Comparison of ENCODE assay signal across 9 mouse cellular contexts in genomic region chr14:122060642-122061041, GRCm38 (mm10). TPM values are rescaled to one million over a fixed set of nuclear protein-coding genes. Genes with fewer than 3 reads are reported as not detected.
DNase-seq lines count a peak whose midpoint lies in the region; TF ChIP-seq lines count a peak whose summit lies in the region.
"Had no signal": no experiment of that assay in that cellular context is flagged by ENCODE, and none has a peak within 500 bp of the region (broad histone marks: within the 10 kb centered on the region; RNA-seq: fewer than 3 reads in every experiment).

No protein-coding gene starts in this region.

- peak; percentile 51 for DNase-seq in fibroblast of lung, adult 2 months (ENCODE audit: low read depth)
- peak; percentile 82 to 87 for DNase-seq in heart, postnatal 36 days
- peak; percentile 71 for DNase-seq in layer of hippocampus, adult 9-11 months
- peak; percentile 91 for DNase-seq in lung, postnatal 10 days
- DNase-seq in right cerebral cortex, adult 18-20 months = peak; percentile 69
- peak; percentile 67 to 68 for DNase-seq in urinary bladder, adult 18-20 months (ENCODE audit: low spot score in 2 of 2)

- intact Hi-C loops in heart, postnatal 36 days (cut with DNase I) = loop anchor here (1.0 to 10.0 kb wide), 3 partner anchors 132 to 414 kb away; partner anchors contain the start of gene Zic2

- TF ChIP-seq POLR2A in ES-Bruce4 (IDR thresholded peaks at IDR 0.05; ENCODE audit: insufficient read depth, low read length) = no peak
- no peak for TF ChIP-seq POLR2A in bone marrow macrophage, adult 2 months (IDR thresholded peaks at IDR 0.05; ENCODE audit: borderline replicate concordance, low read depth, low read length)

- no peaks in the 10 kb centered on the region for H3K36me3 ChIP-seq in ES-Bruce4 (ENCODE audit: control insufficient read depth, insufficient read depth, low read length, poor library complexity, severe bottlenecking)
- H3K36me3 ChIP-seq: liver, embryonic 15.5 days had no signal

- no peak for TF ChIP-seq EP300 in ES-Bruce4 (IDR thresholded peaks at IDR 0.05; ENCODE audit: insufficient read depth, low read depth, low read length)

- H3K4me1 ChIP-seq in ES-Bruce4 (ENCODE audit: control insufficient read depth, insufficient read depth, low read length) = no peaks in the 10 kb centered on the region
- H3K4me1 ChIP-seq in bone marrow macrophage, adult 2 months (ENCODE audit: control insufficient read depth, insufficient read depth, low read length) = peaks cover 35% of the 10 kb centered on the region

- no peak overlapping the region for H3K9ac ChIP-seq in ES-Bruce4 (ENCODE audit: low read depth, poor library complexity, severe bottlenecking)
- H3K9ac ChIP-seq: liver, embryonic 15.5 days had no signal

- H3K4me3 ChIP-seq in ES-Bruce4 (ENCODE audit: low read depth, low read length) = no peak overlapping the region
- H3K4me3 ChIP-seq in bone marrow macrophage, adult 2 months (ENCODE audit: insufficient read depth, low read length) = no peak overlapping the region
- H3K4me3 ChIP-seq: liver, embryonic 15.5 days had no signal

- TF ChIP-seq CTCF in ES-Bruce4 (IDR thresholded peaks at IDR 0.05; ENCODE audit: low read depth, low read length) = peak; percentile 90
- TF ChIP-seq CTCF in bone marrow macrophage, adult 2 months (IDR thresholded peaks at IDR 0.05; ENCODE audit: low read depth, low read length) = peak; percentile 90

- no peaks in the 10 kb centered on the region for H3K9me3 ChIP-seq in ES-Bruce4 (replicated peaks; ENCODE audit: control insufficient read depth, insufficient read depth, low read length, poor library complexity, severe bottlenecking)
- H3K9me3 ChIP-seq: liver, embryonic 15.5 days had no signal

- H3K27ac ChIP-seq in ES-Bruce4 (ENCODE audit: insufficient read depth, low read length) = no peak overlapping the region
- H3K27ac ChIP-seq in bone marrow macrophage, adult 2 months (ENCODE audit: insufficient read depth, low read depth, low read length) = peak overlapping the region; percentile 27
- H3K27ac ChIP-seq: liver, embryonic 15.5 days had no signal

- H3K27me3 ChIP-seq in ES-Bruce4 (ENCODE audit: control insufficient read depth, insufficient read depth, low read length, poor library complexity, severe bottlenecking) = no peaks in the 10 kb centered on the region
- H3K27me3 ChIP-seq: liver, embryonic 15.5 days had no signal

RNA-seq across cellular contexts. Expression of gene Timm8a2, which starts 26.2 kb away (rescaled TPM):
- 0.99 TPM in 1 of 2 replicates, not detected in the other for polyA plus RNA-seq in ES-Bruce4 (2011; ENCODE audit: insufficient read depth, insufficient read length, low read depth, missing spikeins)
- polyA plus RNA-seq in bone marrow macrophage, adult 2 months (2012; ENCODE audit: insufficient read depth, insufficient read length, missing spikeins) = not detected in 2 replicates
- total RNA-seq in heart, postnatal 36 days (2021) = not detected
- polyA plus RNA-seq: liver, embryonic 15.5 days had no signal

RNA-seq across cellular contexts. Expression of gene Tm9sf2, which starts 46.2 kb away (rescaled TPM):
- 79.7 and 85.3 TPM in 2 replicates for polyA plus RNA-seq in ES-Bruce4 (2011; ENCODE audit: insufficient read depth, insufficient read length, low read depth, missing spikeins)
- polyA plus RNA-seq in bone marrow macrophage, adult 2 months (2012; ENCODE audit: insufficient read depth, insufficient read length, missing spikeins) = 116 and 120 TPM in 2 replicates
- 100 to 1,000 TPM; 128 to 132 TPM for total RNA-seq in heart, postnatal 36 days (2021)
